Mouse (Mus musculus): Measurements from ENCODE around the gene Tsfm.
"Not testable (repeated sequence)": the region's sequence is repeated elsewhere in the genome, so short reads cannot be mapped to it uniquely, and the experiment has no call there.

Tsfm gene

DNA sequence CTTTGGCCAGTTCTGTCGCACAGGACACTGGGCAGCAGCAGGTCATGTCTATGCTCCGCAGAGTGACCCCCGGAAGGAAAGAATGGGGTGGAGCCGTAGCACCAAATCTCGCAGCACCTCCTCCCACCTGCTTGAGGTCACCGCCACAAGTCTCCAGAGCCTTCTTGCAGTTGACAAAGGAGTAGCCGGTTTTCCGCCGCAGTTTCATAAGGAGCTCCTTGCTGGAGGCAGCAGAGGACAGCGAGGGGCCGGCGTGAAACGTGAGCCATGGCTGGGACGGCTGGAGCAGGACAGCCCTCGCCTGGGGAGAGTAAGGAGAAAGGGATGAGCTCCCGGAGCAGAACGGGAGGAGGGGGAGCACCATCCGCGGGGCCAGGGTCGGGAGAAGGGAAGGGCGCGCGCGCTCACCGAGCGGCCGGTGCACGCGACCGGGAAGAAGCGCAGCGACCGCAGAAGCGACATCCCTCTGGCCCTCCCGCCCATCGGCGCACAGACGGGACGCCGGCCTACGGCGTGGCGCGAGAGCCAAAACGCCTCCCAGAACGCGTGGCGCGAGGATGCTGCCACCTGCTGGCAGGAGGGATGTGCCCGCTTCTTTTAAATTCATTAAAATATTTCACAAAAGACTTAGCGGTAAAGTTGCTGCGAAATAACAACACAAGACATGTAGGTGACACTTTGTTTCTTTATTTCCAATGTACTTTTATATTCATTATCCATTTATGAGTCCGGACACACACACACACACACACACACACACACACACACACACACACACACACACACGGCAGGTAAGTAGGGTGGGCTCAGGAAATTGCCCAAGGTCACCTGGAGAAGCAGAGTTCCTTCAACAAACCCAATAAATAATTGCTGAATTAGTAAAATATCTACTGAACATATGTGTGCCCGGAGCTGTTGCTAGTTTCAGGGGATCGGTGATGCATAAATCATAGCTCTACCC is at the start of gene Tsfm:
Tsfm (minus strand) TSS at position 505 of the 961 bp plus-strand sequence.
- DNase-seq (ENCODE audit: low read depth): peak; percentile 91

DNA sequence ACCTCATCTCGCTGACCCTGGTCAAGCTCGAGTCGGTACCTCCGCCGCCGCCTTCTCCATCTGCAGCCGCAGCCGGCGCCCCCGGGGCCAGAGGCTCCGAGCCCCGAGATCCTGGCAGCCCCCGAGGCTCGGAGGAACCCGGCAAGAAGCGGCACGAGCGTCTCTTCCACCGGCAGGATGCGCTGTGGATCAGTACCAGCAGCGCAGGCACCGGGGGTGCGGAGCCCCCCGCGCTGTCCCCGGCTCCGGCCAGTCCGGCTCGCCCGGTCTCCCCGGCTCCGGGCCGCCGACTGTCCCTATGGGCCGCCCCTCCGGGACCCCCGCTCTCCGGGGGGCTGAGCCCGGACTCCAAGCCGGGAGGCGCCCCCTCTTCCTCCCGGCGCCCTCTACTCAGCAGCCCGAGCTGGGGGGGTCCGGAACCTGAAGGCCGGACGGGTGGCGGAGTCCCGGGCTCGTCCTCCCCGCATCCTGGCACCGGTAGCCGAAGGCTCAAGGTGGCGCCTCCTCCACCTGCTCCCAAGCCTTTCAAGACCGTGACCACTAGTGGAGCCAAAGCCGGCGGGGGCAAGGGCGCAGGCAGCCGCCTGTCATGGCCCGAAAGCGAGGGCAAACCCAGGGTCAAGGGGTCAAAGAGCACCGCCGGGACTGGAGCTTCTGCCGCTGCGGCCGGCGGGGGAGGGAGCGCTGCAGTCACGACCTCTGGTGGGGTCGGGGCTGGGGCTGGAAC is 49.2 kb upstream of the Tsfm start:
- DNase-seq (ENCODE audit: low read depth): no peak

DNA sequence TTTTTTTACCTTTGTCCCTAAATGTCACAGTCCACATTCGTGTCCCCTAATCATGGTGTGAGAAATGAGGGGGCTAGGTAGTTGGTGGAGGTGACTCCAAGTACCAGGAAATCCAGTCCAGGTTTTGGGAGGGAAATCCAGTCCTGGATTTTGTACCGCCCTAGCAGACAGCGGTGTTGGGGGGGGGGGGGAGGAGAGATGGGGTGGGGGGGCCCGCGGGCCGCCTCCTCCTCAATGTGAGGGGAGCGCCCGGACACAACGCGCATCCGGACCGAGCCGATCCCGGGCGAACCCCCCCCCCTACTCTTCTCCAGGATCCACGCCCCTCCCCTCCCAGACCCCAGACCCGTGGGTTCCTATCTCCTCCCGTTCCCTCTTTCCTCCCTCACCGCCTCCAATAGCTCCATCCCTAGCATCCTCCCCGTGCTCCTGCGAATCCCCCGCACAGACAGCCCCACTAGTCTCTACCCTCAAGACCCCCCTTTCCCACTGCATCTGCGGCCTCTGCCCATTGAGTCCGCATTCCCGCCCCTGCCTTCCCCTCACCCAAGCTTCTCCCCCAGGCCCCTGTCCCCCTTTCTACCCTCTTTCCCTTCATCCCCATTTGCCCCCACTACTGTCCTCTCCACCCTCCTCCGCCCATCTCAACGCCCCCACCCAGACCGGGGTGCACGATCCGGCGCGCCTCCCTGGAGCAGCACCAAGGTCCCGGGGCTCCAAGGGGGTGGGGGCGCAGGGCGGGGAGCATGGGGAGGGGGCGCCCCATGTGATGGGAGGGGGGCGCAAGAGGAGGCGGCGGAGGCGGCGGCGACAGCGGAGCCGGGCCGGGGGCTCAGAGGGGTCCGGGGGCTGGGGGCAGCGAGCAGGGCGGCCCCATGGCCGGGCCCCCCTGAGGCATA is 48.3 kb upstream of the Tsfm start:
- no peak for DNase-seq (ENCODE audit: low read depth)

DNA sequence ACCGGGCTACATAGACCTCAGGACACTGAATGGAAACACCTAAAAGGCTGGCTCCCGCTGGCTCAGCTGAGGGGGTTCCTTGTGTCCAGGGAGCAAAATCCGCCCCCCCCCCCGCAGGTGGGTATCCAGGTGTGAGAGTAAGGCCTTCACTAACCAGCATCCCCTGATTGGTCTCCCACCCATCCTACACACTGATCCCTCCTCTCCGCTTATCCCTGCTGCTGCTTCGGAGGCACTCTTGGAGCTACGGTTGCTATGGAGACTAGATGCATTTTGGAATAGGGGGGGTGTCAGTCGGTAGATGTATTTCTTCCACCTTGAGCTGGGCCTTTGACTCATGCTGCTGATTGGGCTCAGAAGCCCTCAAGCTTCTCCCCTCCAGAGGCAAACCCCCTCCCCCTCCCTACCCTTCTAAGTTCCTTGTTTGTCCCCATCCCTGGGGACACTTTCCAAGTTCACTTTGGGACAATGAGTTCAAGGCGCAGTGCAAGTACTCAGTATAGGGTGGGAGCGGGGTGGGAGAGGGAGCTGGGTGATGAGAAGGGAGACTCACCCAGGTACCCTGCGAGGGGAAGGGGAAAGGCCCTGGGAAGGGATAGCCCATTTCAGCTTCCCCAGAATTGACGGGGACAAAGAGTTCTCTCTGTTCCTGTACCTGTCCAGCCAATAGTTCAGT is 47.5 kb upstream of the Tsfm start:
- no peak for DNase-seq (ENCODE audit: low read depth)

DNA sequence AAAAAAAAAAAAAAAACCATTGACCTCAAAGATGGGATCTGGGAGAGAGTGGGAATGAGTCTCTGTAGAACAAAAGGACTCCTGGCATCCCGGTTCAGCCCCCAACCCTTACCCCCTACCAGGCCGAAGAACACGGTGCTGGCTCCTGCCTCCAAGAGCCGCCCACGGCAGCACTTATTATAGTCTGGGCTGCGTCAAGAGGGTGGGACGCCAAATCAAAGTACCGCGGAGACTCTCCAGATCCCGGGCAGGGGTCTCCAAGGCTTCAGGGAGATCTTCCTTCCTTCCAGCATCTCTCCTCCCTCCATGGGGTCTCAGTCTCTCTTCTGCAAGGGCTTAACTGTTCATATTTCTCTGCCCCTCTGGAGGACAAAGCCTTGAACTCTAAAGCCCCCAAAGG is 46.9 kb upstream of the Tsfm start:
- no peak for DNase-seq (ENCODE audit: low read depth)

DNA sequence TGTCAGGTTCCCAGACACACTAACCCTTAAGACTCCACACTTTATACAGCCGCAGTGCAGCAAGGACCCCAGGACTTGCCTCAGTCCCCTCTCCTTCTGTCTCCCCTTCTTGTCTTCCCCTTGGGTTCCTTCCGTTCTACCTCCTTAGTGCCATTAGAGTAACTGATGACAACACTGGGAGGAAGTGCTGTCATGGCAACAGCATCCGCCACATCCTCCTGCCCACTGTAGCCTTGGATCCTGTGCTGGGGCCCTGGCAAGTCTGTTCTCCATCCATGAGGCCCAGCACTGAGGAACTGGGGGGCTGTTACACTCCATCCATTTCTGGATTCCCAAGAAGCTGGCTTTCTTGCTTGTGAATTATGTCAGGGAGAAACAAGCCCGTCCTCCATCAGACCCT is 45.4 kb upstream of the Tsfm start:
- no peak for DNase-seq (ENCODE audit: low read depth)

DNA sequence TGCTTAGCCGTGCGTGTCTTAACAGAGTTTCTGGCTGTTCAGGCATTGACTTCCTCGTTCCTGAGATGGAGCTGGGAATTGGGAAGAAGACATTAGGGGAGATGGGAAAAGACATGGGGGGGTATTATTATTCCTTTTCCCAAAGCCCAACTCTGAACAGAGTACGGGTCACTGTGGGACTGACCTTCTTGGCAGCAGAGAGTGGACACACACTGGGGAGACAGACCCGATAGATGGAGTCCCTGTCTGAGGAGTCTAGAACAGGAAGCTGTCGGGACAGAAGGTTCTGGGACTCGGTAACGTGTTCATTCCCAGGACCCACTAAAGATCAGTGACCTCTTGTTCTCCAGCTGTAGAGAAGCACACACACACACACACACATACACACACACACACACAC is 45.0 kb upstream of the Tsfm start:
- no peak for DNase-seq (ENCODE audit: low read depth)

DNA sequence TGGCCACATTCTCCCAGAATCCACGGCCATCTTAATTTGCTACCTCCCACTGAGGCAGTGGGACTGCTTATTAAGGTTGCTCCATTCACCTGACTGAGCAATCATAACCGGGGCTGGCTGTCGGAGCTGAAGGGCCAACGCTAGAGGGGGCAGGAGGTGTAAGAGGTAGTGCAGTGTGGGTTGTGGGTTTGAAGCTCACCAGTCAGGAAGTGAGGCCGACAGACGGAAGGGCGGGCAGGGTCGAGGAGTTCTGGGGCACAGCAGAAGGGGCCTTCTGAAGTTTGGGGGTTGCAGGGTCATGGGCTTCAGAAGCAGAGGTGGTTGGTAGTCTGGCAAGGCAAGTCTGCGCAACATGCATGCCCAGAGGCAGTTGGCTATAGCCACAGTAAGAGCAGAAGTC is 44.4 kb upstream of the Tsfm start, which contains the start of gene Agap2:
Agap2 (plus strand) TSS at position 205 of the 400 bp plus-strand sequence.
- DNase-seq (ENCODE audit: low read depth): no peak

DNA sequence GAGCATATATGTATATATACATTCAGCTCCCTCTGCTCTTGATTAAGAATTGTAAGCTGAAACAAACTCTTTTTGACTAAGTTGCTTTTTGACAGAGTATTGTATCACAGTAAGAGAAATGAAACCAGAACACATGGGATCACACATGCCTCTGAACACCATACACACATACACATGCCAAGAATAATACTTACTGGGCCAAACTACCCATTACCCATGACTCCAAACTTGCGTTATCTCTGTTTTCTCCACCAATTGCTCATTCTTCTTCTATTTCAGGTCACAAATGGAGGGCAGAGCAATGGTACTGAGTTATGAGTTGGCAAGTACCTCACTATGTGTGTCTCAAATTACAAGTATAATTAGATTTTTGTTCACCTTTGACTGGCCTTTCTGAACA is 43.3 kb upstream of the Tsfm start:
- no peak for DNase-seq (ENCODE audit: low read depth)

DNA sequence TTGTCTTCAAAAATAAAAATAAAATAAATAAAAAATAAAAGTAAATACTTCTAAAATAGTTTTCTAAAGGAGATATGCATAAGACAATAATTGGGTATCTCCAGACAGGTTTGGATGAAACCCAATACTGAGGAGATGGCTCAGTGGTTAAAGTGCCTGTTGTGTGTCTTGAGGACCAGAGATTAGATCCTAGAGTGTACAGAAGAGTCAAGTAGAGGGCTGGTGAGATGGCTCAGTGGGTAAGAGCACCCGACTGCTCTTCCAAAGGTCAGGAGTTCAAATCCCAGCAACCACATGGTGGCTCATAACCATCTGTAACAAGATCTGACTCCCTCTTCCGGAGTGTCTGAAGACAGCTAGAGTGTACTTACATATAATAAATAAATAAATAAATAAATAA is 42.3 kb upstream of the Tsfm start:
- not testable (repeated sequence) for DNase-seq (ENCODE audit: low read depth)

DNA sequence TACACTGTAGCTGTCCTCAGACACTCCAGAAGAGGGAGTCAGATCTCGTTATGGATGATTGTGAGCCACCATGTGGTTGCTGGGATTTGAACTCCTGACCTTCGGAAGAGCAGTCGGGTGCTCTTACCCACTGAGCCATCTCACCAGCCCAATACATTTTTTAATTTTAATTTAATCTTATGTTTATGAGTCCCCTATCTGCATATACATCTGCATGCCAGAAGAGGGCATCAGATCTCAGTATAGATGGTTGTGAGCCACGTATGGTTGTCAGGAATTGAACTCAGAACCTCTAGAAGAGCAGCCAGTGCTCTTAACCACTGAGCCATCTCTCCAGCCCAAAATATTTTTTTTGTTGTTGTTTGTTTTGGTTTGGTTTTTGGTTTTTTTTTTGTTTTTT is 41.6 kb upstream of the Tsfm start:
- not testable (repeated sequence) for DNase-seq (ENCODE audit: low read depth)

DNA sequence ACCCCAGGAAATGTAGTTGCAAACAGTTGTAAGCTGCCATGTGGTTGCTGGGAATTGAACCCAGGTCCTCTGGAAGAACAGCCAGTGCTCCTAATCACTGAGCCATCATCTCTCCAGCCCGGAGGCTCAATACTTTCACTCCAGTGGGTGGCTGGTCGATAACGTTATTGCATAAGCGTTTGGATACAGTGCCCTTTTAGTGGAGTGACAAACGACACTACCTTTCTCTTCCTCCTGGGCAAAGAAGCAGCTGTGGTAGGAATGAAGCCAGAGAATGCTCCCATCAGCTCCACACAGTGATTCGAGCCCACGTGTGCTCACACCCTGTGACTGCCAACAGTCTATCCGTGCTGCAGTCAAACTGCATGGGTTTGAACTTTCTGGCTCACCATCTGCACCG is 40.6 kb upstream of the Tsfm start:
- no peak for DNase-seq (ENCODE audit: low read depth)

DNA sequence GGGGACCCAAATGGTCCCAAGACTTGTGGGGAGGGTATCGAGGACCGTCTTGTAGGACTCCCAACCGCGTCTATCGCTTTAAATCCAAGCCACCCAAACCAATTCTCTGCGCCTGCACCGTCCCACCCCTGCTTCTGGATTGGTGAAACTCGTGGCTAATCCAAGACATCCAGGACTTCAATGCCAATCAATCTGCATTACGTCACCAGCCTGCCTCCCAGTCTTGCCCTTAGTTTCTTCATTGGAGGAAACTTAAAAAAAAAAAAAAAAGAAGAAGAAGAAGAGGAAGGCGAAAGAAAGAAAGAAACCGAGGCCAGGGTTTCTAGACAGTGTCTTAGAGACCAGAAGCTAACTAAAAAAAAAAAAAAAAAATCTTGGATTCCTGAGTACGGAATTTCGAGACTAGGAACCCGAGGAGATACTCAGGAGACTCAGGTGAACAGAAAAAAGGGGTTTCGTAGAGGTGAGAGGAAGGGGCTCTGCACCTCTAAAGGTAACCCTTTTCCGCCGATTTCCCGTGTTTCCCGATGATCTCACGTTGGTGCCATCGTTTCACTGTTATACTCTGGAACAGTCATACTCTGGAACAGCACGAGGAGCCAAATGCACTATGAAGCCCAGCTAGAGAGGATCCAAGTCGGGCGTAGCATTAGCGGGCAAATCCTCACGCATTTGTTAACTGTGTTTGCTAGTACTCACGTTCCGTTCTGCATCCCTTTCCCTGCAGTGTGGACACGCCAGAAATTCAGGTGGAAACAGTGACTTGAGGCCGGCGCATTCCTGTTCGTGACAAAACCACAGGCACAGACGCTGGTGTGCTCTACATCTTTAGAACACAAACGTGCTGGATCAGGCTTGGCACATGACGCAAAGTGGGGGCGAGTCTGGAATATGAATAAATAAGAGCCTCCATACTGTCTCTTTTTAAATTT is 39.8 kb upstream of the Tsfm start, which contains the start of gene Tspan31:
Tspan31 (minus strand) TSS at position 75 of the 932 bp plus-strand sequence.
- peak; percentile 95 for DNase-seq (ENCODE audit: low read depth)

DNA sequence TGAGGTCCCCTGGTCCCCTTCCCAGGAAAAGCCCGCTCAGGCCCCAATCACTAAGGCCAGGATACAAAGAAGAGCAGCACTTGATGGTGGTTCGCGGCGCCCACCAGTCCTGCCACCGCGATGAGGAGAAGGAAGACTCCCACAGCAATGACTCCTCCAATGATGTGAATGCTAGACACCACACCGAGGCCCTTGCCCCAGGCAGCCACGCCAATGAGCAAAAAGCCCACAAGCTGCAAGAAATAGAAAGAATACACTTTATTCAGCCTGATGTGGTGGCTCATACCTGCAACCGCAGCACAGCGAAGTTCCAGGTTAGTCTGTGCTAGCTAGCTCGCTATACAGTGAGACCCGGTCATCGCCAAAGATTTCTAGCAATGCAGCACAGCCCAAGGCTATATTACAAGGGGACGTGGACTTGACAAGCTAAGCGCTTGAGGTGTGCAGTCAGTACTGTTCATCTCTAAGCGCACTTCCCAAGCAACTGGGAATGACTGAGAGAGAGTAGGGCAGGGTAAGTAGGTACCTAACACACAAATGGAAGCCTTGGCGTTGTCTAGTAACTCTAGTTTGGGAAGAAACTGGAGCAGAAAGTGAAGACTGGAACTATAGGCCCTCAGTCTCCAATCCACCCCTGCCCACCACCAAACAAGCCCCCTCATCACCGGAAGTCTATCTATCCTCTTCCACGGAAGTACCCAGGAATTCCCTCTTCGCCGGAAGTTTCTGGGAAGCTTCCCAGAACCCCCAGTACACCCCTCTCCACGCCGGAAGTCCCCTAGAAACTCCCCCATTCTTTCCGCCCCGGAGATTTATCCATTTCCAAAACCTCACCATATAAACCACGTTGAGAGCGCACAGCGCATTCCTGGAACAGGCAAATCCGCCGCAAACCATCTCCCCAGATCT is 38.9 kb upstream of the Tsfm start:
- no peak for DNase-seq (ENCODE audit: low read depth)

DNA sequence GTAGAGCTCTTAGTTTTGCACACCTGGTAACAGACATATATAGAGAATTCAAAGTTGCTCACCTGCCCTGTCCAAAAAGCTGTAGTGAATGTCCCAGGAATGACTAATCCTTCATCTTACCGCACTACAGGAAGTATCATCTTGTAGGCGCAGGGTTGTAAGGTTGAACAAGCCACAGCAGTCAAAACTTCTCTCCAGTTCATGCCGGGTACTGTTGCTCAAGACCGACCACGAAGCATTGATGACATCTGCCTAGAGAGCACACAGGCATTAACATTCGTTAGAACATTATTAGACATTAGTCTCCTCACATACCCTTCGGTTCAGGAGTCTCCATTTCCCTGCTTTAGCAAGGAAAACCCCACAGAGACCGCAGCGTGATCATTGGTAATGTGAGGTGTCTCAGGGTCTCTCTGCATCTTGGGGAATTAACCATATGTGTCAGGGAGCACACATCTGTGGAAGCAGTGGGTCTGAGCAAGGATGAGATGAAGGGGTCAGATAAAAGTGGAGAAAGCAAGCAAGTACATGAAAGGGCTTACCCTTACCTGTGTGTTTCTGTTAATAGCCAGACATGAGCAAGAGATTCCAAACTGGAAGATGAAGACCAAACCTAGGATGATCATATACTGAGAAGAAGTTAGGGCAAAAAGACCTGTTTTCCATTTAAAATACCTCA is 37.9 kb upstream of the Tsfm start:
- DNase-seq (ENCODE audit: low read depth): no peak

DNA sequence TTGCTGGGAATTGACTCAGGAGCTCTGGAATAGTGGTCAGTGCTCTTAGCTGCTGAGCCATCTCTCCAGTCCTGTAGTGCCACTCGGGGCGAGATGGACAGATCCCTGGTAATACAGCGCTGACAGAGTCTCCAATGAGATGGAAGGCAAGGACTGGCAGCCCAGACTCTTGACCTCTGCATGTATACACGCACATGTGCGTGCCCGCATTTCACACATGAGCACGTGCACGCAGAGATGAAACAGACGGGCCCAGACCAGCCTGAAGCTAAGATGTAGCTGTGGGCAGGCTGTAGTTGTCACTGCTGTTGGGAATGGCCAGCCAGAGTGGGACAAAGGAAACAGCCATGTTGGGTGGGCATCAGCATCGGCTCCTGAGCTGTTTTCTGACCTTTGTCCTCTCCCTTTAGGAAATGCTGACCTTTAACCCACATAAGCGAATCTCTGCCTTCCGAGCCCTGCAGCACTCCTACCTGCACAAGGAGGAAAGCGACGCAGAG is 35.9 kb upstream of the Tsfm start:
- DNase-seq (ENCODE audit: low read depth): no peak

DNA sequence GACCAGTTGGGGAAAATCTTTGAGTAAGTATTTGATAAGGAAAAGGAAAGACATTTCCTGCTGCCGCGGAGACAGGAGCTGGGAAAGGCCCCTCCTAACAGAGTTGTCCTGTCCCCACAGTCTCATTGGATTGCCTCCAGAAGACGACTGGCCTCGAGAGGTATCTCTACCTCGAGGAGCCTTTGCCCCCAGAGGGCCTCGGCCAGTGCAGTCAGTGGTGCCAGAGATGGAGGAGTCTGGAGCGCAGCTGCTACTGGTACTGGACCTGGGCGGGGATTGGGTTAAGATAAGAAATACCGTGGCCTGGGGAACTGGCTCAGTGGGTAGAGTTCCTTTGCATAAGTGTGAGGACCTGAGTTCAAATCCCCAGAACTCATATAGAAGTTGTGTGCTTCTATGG is 35.3 kb upstream of the Tsfm start:
- DNase-seq (ENCODE audit: low read depth): no peak

All from c-Kit-positive CD71-positive TER-119-negative erythroid progenitor cells, embryonic 14.5 days (primary cell).